In the genomic region with DNA sequence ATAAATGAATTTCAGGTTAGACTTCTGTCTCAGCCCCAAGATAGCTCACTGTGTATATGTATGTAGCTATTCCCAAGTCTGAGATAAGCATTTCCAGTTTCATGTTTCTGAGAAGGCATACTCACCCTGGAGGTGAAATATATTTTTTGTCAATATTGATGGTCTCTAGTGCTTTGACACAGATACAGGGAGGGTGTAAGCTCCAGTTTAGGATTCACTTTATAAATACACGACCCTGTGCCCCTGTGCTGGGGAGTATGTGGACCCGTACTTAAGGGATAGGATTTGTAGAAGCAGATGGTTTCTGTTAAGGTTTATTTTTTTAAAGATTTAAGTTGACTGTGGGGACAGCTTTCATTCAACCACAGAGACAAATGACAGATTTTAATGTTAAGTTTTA, we compare ENCODE assay signal across 32 mouse cellular contexts.
"Had no signal": no experiment of that assay in that cellular context is flagged by ENCODE, and none has a peak within 500 bp of the region (broad histone marks: within the 10 kb centered on the region; RNA-seq: fewer than 3 reads in every experiment).

No protein-coding gene starts in this region.

- H3K9ac ChIP-seq: limb, embryonic 12.5 days; limb, embryonic 13.5 days; limb, embryonic 15.5 days; liver, embryonic 12.5 days; liver, embryonic 13.5 days; liver, embryonic 14.5 days; liver, embryonic 15.5 days; liver, postnatal 0 days; lung, embryonic 14.5 days; lung, embryonic 15.5 days; midbrain, embryonic 12.5 days; midbrain, embryonic 13.5 days; midbrain, embryonic 15.5 days; neural tube, embryonic 12.5 days had no signal

- H3K9me3 ChIP-seq: limb, embryonic 10.5 days; limb, embryonic 12.5 days; limb, embryonic 13.5 days; limb, embryonic 15.5 days; liver, embryonic 12.5 days; liver, embryonic 13.5 days; liver, embryonic 15.5 days; lung, embryonic 15.5 days; megakaryocyte, embryonic 14.5 days; midbrain, embryonic 10.5 days; midbrain, embryonic 12.5 days; midbrain, embryonic 13.5 days; midbrain, embryonic 15.5 days; neural tube, embryonic 12.5 days had no signal

- ATAC-seq: liver, embryonic 12.5 days; liver, postnatal 0 days; lung, postnatal 0 days; midbrain, embryonic 13.5 days; midbrain, embryonic 15.5 days; midbrain, embryonic 16.5 days had no signal

- H3K4me2 ChIP-seq: limb, embryonic 12.5 days; limb, embryonic 13.5 days; limb, embryonic 15.5 days; liver, embryonic 11.5 days; liver, embryonic 12.5 days; liver, embryonic 13.5 days; liver, embryonic 15.5 days; lung, embryonic 14.5 days; lung, embryonic 15.5 days; midbrain, embryonic 11.5 days; midbrain, embryonic 12.5 days; midbrain, embryonic 13.5 days; midbrain, embryonic 15.5 days; neural tube, embryonic 12.5 days had no signal

- DNase-seq: left cerebral cortex, postnatal 4 days; liver; liver, embryonic 13.5 days; liver, postnatal 0 days; lung, adult 18-20 months; lung, adult 2 months; lung, embryonic 14.5 days; lung, postnatal 10 days; lung, postnatal 14 days; lung, postnatal 36 days; lung, postnatal 4 days; midbrain, embryonic 14.5 days had no signal

- H3K4me1 ChIP-seq: limb, embryonic 15.5 days; liver, embryonic 12.5 days; liver, embryonic 13.5 days; liver, embryonic 15.5 days; lung, embryonic 15.5 days; megakaryocyte, embryonic 14.5 days; midbrain, embryonic 10.5 days; midbrain, embryonic 12.5 days; midbrain, embryonic 15.5 days; neural tube, embryonic 12.5 days had no signal

- H3K27me3 ChIP-seq: limb, embryonic 12.5 days; limb, embryonic 13.5 days; limb, embryonic 15.5 days; liver, embryonic 12.5 days; liver, embryonic 13.5 days; liver, embryonic 15.5 days; lung, embryonic 15.5 days; megakaryocyte, embryonic 14.5 days; midbrain, embryonic 13.5 days; midbrain, embryonic 15.5 days had no signal

- H3K36me3 ChIP-seq: limb, embryonic 10.5 days; limb, embryonic 12.5 days; limb, embryonic 13.5 days; limb, embryonic 15.5 days; liver, embryonic 12.5 days; liver, embryonic 13.5 days; liver, embryonic 15.5 days; lung, embryonic 15.5 days; midbrain, embryonic 10.5 days; midbrain, embryonic 12.5 days; midbrain, embryonic 13.5 days; midbrain, embryonic 15.5 days; neural tube, embryonic 12.5 days had no signal

- H3K4me3 ChIP-seq: limb, embryonic 10.5 days; limb, embryonic 12.5 days; limb, embryonic 13.5 days; limb, embryonic 15.5 days; liver, embryonic 12.5 days; liver, embryonic 13.5 days; liver, embryonic 15.5 days; lung, embryonic 15.5 days; megakaryocyte, embryonic 14.5 days; midbrain, embryonic 10.5 days; midbrain, embryonic 12.5 days; midbrain, embryonic 13.5 days; midbrain, embryonic 15.5 days; myocyte; neural tube, embryonic 12.5 days had no signal

- H3K27ac ChIP-seq: limb, embryonic 10.5 days; limb, embryonic 12.5 days; limb, embryonic 13.5 days; limb, embryonic 15.5 days; liver, embryonic 12.5 days; liver, embryonic 13.5 days; liver, embryonic 14.5 days; liver, embryonic 15.5 days; lung, embryonic 15.5 days; macrophage; midbrain, embryonic 10.5 days; midbrain, embryonic 12.5 days; midbrain, embryonic 13.5 days; midbrain, embryonic 15.5 days; neural tube, embryonic 12.5 days had no signal
